Mouse (Mus musculus) CH12.LX (cell line): ENCODE results near the gene 2310022B05Rik. TPM values are rescaled to one million over a fixed set of nuclear protein-coding genes. Genes with fewer than 3 reads are reported as not detected.

Source experiments
- DNase-seq: peaks from one replicate; pipeline ENCODE4 v3.0.0-alpha.2; 2013; ENCODE audit errors: extremely low read depth
- H3K27ac ChIP-seq: 2 replicates; pipeline ENCODE4 v1.5.1; 2012; ENCODE audit warnings: low read depth, mild to moderate bottlenecking, control low read depth, moderate library complexity; ENCODE audit not compliant: insufficient read depth
- H3K27me3 ChIP-seq: replicated peaks from 2 replicates; pipeline ENCODE3; 2012; ENCODE audit warnings: inconsistent platforms
- H3K36me3 ChIP-seq, 2 experiments: replicated peaks in 1 of 2; 2 replicates each; pipeline versions ENCODE3 to v1.6.1; 2012; ENCODE audit warnings: inconsistent platforms in 1 of 2, low read length in 1 of 2, mild to moderate bottlenecking in 1 of 2, mixed read lengths in 1 of 2, moderate library complexity in 1 of 2; ENCODE audit not compliant: control insufficient read depth in 1 of 2, insufficient read depth in 1 of 2
- H3K4me1 ChIP-seq, 2 experiments: 2 replicates each; pipeline ENCODE4 v1.6.1; 2012; ENCODE audit warnings: inconsistent platforms in 1 of 2, moderate library complexity in 1 of 2; ENCODE audit not compliant: insufficient read depth in 2 of 2, control insufficient read depth in 1 of 2
- H3K4me2 ChIP-seq: 2 replicates; pipeline ENCODE4 v1.6.1; 2012; ENCODE audit warnings: low read depth, mild to moderate bottlenecking, control low read depth; ENCODE audit not compliant: poor library complexity, insufficient read depth, severe bottlenecking
- H3K4me3 ChIP-seq, 3 experiments: fragments of 150-350 bp in 1 of 3; sonication (generic) in 1 of 3; replicated peaks in 1 of 3; 2 replicates each; pipeline versions ENCODE3 to v1.5.1; 2011 to 2012; ENCODE audit warnings: low read depth in 2 of 3, low read length in 2 of 3, mild to moderate bottlenecking in 2 of 3, moderate library complexity in 2 of 3, control low read depth in 1 of 3, improper control_type of control experiment in 1 of 3, inconsistent platforms in 1 of 3, mixed read lengths in 1 of 3; ENCODE audit not compliant: poor library complexity in 1 of 3
- H3K79me2 ChIP-seq: replicated peaks from 2 replicates; pipeline ENCODE4 v1.6.1; 2012; ENCODE audit warnings: mild to moderate bottlenecking, moderate library complexity; ENCODE audit not compliant: control insufficient read depth, poor library complexity, insufficient read depth, severe bottlenecking; ENCODE audit errors: extremely low read depth
- H3K9ac ChIP-seq: 2 replicates; pipeline ENCODE4 v1.6.1; 2012; ENCODE audit warnings: low read depth, mild to moderate bottlenecking, control low read depth, moderate library complexity; ENCODE audit not compliant: insufficient read depth
- H3K9me3 ChIP-seq: replicated peaks from 2 replicates; pipeline ENCODE3; 2012; ENCODE audit warnings: low read length, inconsistent platforms, mixed read lengths
- BHLHE40 ChIP-seq: IDR thresholded peaks from 2 replicates; pipeline ENCODE4 v1.6.1; 2011; ENCODE audit warnings: mild to moderate bottlenecking, low read depth, low read length, improper control_type of control experiment
- CTCF ChIP-seq, 2 experiments: IDR thresholded peaks in 1 of 2; conservative IDR thresholded peaks in 1 of 2; 2 replicates each; pipeline ENCODE4 v1.5.1; 2011 to 2012; ENCODE audit warnings: low read depth in 2 of 2, low read length in 2 of 2, improper control_type of control experiment in 1 of 2, inconsistent platforms in 1 of 2, mild to moderate bottlenecking in 1 of 2, moderate library complexity in 1 of 2
- E2F4 ChIP-seq: IDR thresholded peaks from 2 replicates; pipeline ENCODE4 v1.6.1; 2011; ENCODE audit warnings: low read depth, low read length, improper control_type of control experiment; ENCODE audit not compliant: insufficient replicate concordance
- ELF1 ChIP-seq: IDR thresholded peaks from 2 replicates; pipeline ENCODE4 v1.6.1; 2014; ENCODE audit warnings: low read depth, mild to moderate bottlenecking, inconsistent platforms, low read length, improper control_type of control experiment
- EP300 ChIP-seq: IDR thresholded peaks from 2 replicates; pipeline ENCODE4 v1.6.1; 2011; ENCODE audit warnings: low read length, improper control_type of control experiment
- HCFC1 ChIP-seq: IDR thresholded peaks from 2 replicates; pipeline ENCODE4 v1.6.1; 2012; ENCODE audit warnings: low read depth, mild to moderate bottlenecking, inconsistent platforms, low read length, improper control_type of control experiment
- IRF4 ChIP-seq: IDR thresholded peaks from 2 replicates; pipeline ENCODE4 v1.6.1; 2014; ENCODE audit warnings: low read depth, mild to moderate bottlenecking, inconsistent platforms, low read length, improper control_type of control experiment
- JUN ChIP-seq: IDR thresholded peaks from 2 replicates; pipeline ENCODE4 v1.6.1; 2011; ENCODE audit warnings: low read depth, mild to moderate bottlenecking, low read length, improper control_type of control experiment, moderate library complexity; ENCODE audit not compliant: insufficient read depth
- KAT2A ChIP-seq: IDR thresholded peaks from 2 replicates; pipeline ENCODE4 v1.6.1; 2012; ENCODE audit warnings: low read length, improper control_type of control experiment, inconsistent platforms; ENCODE audit not compliant: insufficient replicate concordance
- MAFK ChIP-seq: IDR thresholded peaks from 2 replicates; pipeline ENCODE4 v1.6.1; 2011; ENCODE audit warnings: low read length, improper control_type of control experiment; ENCODE audit not compliant: insufficient replicate concordance
- MAZ ChIP-seq: IDR thresholded peaks from 2 replicates; pipeline ENCODE4 v1.6.1; 2012; ENCODE audit warnings: low read depth, mild to moderate bottlenecking, inconsistent platforms, low read length, improper control_type of control experiment, moderate library complexity
- MEF2A ChIP-seq: IDR thresholded peaks from 2 replicates; pipeline ENCODE4 v1.6.1; 2014; ENCODE audit warnings: low read depth, mild to moderate bottlenecking, inconsistent platforms, low read length, improper control_type of control experiment, borderline replicate concordance
- MXI1 ChIP-seq: IDR thresholded peaks from 2 replicates; pipeline ENCODE4 v1.6.1; 2011; ENCODE audit warnings: mild to moderate bottlenecking, low read depth, low read length, improper control_type of control experiment
- MYC ChIP-seq: IDR thresholded peaks from 2 replicates; pipeline ENCODE4 v1.6.1; 2011; ENCODE audit warnings: low read depth, mild to moderate bottlenecking, improper control_type of control experiment, low read length
- POLR2A ChIP-seq: IDR thresholded peaks from 2 replicates; pipeline ENCODE4 v1.6.1; 2011; ENCODE audit warnings: low read depth, mild to moderate bottlenecking, improper control_type of control experiment, low read length
- POLR2AphosphoS2 ChIP-seq: IDR thresholded peaks from 2 replicates; pipeline ENCODE4 v1.6.1; 2011; ENCODE audit warnings: low read depth, low read length, improper control_type of control experiment
- RAD21 ChIP-seq: IDR thresholded peaks from 2 replicates; pipeline ENCODE4 v1.6.1; 2011; ENCODE audit warnings: low read depth, mild to moderate bottlenecking, low read length, improper control_type of control experiment, moderate library complexity
- RCOR1 ChIP-seq: conservative IDR thresholded peaks from 2 replicates; pipeline ENCODE4 v1.6.1; 2012; ENCODE audit warnings: low read depth, mild to moderate bottlenecking, inconsistent platforms, low read length, improper control_type of control experiment
- TBP ChIP-seq: conservative IDR thresholded peaks from 2 replicates; pipeline ENCODE4 v1.6.1; 2011; ENCODE audit warnings: low read depth, low read length, improper control_type of control experiment
- TCF12 ChIP-seq: IDR thresholded peaks from 2 replicates; pipeline ENCODE4 v1.6.1; 2014; ENCODE audit warnings: low read depth, mild to moderate bottlenecking, inconsistent platforms, low read length, improper control_type of control experiment
- USF1 ChIP-seq: IDR thresholded peaks from 2 replicates; pipeline ENCODE4 v1.6.1; 2014; ENCODE audit warnings: low read depth, mild to moderate bottlenecking, inconsistent platforms, low read length, improper control_type of control experiment
- USF2 ChIP-seq: conservative IDR thresholded peaks from 2 replicates; pipeline ENCODE4 v1.6.1; 2011; ENCODE audit warnings: low read depth, low read length, improper control_type of control experiment
- ZC3H11A ChIP-seq: IDR thresholded peaks from 2 replicates; pipeline ENCODE4 v1.6.1; 2012; ENCODE audit warnings: low read depth, mild to moderate bottlenecking, inconsistent platforms, low read length, improper control_type of control experiment
- ZKSCAN1 ChIP-seq: IDR thresholded peaks from 2 replicates; pipeline ENCODE4 v1.6.1; 2012; ENCODE audit warnings: low read depth, inconsistent platforms, low read length, improper control_type of control experiment, borderline replicate concordance
- ZMIZ1 ChIP-seq: IDR thresholded peaks from 2 replicates; pipeline ENCODE4 v1.6.1; 2012; ENCODE audit warnings: low read depth, mild to moderate bottlenecking, inconsistent platforms, low read length, improper control_type of control experiment
- dilution Hi-C: fragments of 300-500 bp; cut with MboI; formaldehyde crosslinking; loops from 2 replicates; pipeline ENCODE4 v1.14.3; 2020; ENCODE audit warnings: low sequenced_read_pairs; ENCODE audit not compliant: extremely low pct_unique_long_range_greater_than_20kb, extremely low pct_ligation_motif_present
- in situ Hi-C: fragments of 300-500 bp; cut with MboI; formaldehyde crosslinking; loops from 3 replicates; pipeline ENCODE4 v1.14.3; 2019; ENCODE audit warnings: low sequenced_read_pairs, low pct_ligation_motif_present, low pct_unique_long_range_greater_than_20kb, mixed read lengths
- polyA plus RNA-seq: library from polyadenylated mRNA; unstranded; fragments of >175 nt; gene quantifications from 2 replicates; pipeline ENCODE4 v1.2.1, GENCODE M21; 2012; ENCODE audit warnings: low read depth; ENCODE audit not compliant: insufficient read length
- total RNA-seq, 2 experiments: library from RNA; depleted of rRNA; stranded (reverse); fragments of 300-350 nt in 1 of 2; fragments of >200 nt in 1 of 2; gene quantifications; 2 replicates each; pipeline ENCODE4 v1.2.3; 2012 to 2014

2310022B05Rik gene
- total and polyA plus RNA-seq, 3 experiments = 3.2 to 7.1 (median 5.7) TPM

GRCm38 (mm10) chr8:124676661-124677060 lies 13.5 kb upstream of the 2310022B05Rik start:
- no peak for DNase-seq
- Histone ChIP-seq H3K27me3 (no peaks in the 10 kb centered on the region), H3K36me3 (peaks cover 60 to 95% of the 10 kb centered on the region in 2 experiments), H3K9ac (no peak overlapping the region), H3K4me2 (no peak overlapping the region), H3K27ac (no peak overlapping the region), H3K4me1 (peaks cover 0 to 3% of the 10 kb centered on the region in 2 experiments; a peak in 1 of 4 replicates)
- in situ Hi-C loops = no loop called here
- TF ChIP-seq EP300 = no peak
- TF ChIP-seq CTCF (conservative IDR thresholded peaks at IDR 0.05 in 1 of 2, IDR thresholded peaks at IDR 0.05 in 1 of 2; ENCODE audit: low read depth in 2 of 2, low read length in 2 of 2) = no peak
- no peak for TF ChIP-seq MAFK
- no peak for TF ChIP-seq RCOR1
- TF ChIP-seq RAD21 = no peak
- TF ChIP-seq POLR2A = no peak
- TF ChIP-seq MYC = no peak
- TF ChIP-seq E2F4 = no peak
- no peak for TF ChIP-seq POLR2AphosphoS2
- TF ChIP-seq HCFC1 = no peak
- TF ChIP-seq MXI1 = no peak
- no peak for TF ChIP-seq JUN
- TF ChIP-seq, all 38 proteins: peak for 0
- no peaks in the 10 kb centered on the region for H3K79me2 ChIP-seq
- dilution Hi-C loops = no loop called here
- H3K4me3 ChIP-seq = no peak overlapping the region
- H3K9me3 ChIP-seq = no peaks in the 10 kb centered on the region

GRCm38 (mm10) chr8:124672345-124672744 lies 9.2 kb upstream of the 2310022B05Rik start:
- Histone ChIP-seq H3K9ac (no peak overlapping the region), H3K27ac (no peak overlapping the region), H3K36me3 (peaks cover 30 to 70% of the 10 kb centered on the region in 2 experiments), H3K79me2 (no peaks in the 10 kb centered on the region), H3K4me2 (no peak overlapping the region), H3K9me3 (no peaks in the 10 kb centered on the region), H3K4me1 (no peaks in the 10 kb centered on the region), H3K4me3 (no peak overlapping the region), H3K27me3 (no peaks in the 10 kb centered on the region)
- no peak for TF ChIP-seq MXI1
- TF ChIP-seq ZMIZ1 = no peak
- TF ChIP-seq RCOR1 = no peak
- no peak for TF ChIP-seq ZKSCAN1
- no peak for TF ChIP-seq USF1
- TF ChIP-seq KAT2A = no peak
- TF ChIP-seq MAFK = no peak
- TF ChIP-seq MEF2A = no peak
- TF ChIP-seq BHLHE40 = no peak
- no peak for TF ChIP-seq TCF12
- no peak for TF ChIP-seq ZC3H11A
- TF ChIP-seq MAZ = no peak
- no peak for TF ChIP-seq ELF1
- no peak for TF ChIP-seq IRF4
- TF ChIP-seq TBP = no peak
- TF ChIP-seq USF2 = no peak
- TF ChIP-seq RAD21 = no peak
- DNase-seq = no peak
- dilution Hi-C loops (no loop called here), in situ Hi-C loops (no loop called here)
